8 mouse cellular contexts compared by ENCODE assay signal in genomic region chr11:40754664-40755107, GRCm38 (mm10). TPM values are rescaled to one million over a fixed set of nuclear protein-coding genes. Genes with fewer than 3 reads are reported as not detected.
DNase-seq lines count a peak whose midpoint lies in the region; ATAC-seq and TF ChIP-seq lines count a peak whose summit lies in the region.

No protein-coding gene starts in this region.

- H3K36me3 ChIP-seq in thymus, adult 2 months (ENCODE audit: control insufficient read depth, insufficient read depth, low read length) = peaks cover 22% of the 10 kb centered on the region
- H3K36me3 ChIP-seq in embryonic facial prominence, embryonic 10.5 days (replicated peaks) = peaks cover 11% of the 10 kb centered on the region
- no peaks in the 10 kb centered on the region for H3K36me3 ChIP-seq in midbrain, embryonic 16.5 days (ENCODE audit: control insufficient read depth, insufficient read depth, low read length)

- peak overlapping the region; percentile 93 for H3K4me3 ChIP-seq in thymus, adult 2 months (ENCODE audit: control insufficient read depth, insufficient read depth, low read length)
- H3K4me3 ChIP-seq in embryonic facial prominence, embryonic 10.5 days = peak overlapping the region; percentile 87
- peak overlapping the region; percentile 89 for H3K4me3 ChIP-seq in midbrain, embryonic 16.5 days (ENCODE audit: low read depth, low read length)

- WGBS in thymus, adult 2 months = 1% methylated on average over 19 of the region's 19 CpGs
- WGBS in embryonic facial prominence, embryonic 10.5 days = 4% methylated on average over 19 of the region's 19 CpGs
- WGBS in midbrain, embryonic 16.5 days = 2% methylated on average over 19 of the region's 19 CpGs

- ATAC-seq in inflammation-experienced regulatory T-cells, adult 6 months = peak; percentile 53
- no peak; the same call in none of the 2 replicates for ATAC-seq in midbrain, embryonic 16.5 days

- no peak for TF ChIP-seq POLR2A in thymus, adult 2 months (IDR thresholded peaks at IDR 0.05; ENCODE audit: control insufficient read depth, extremely low read depth, insufficient read depth, low read length, poor library complexity)

- H3K27ac ChIP-seq in thymus, adult 2 months (ENCODE audit: control insufficient read depth, insufficient read depth, low read length) = peak overlapping the region; percentile 24
- H3K27ac ChIP-seq in embryonic facial prominence, embryonic 10.5 days (replicated peaks) = peak overlapping the region; percentile 91
- H3K27ac ChIP-seq in midbrain, embryonic 16.5 days (ENCODE audit: low read length) = peak overlapping the region; percentile 61

- H3K9ac ChIP-seq in midbrain, embryonic 16.5 days (ENCODE audit: low read depth, low read length) = peak overlapping the region; percentile 89

- H3K27me3 ChIP-seq in thymus, adult 2 months (ENCODE audit: control insufficient read depth, insufficient read depth, low read length) = no peaks in the 10 kb centered on the region
- no peaks in the 10 kb centered on the region for H3K27me3 ChIP-seq in embryonic facial prominence, embryonic 10.5 days (replicated peaks; ENCODE audit: low read depth, poor library complexity, severe bottlenecking)
- H3K27me3 ChIP-seq in midbrain, embryonic 16.5 days (ENCODE audit: control insufficient read depth, insufficient read depth, low read depth, low read length) = no peaks in the 10 kb centered on the region

- TF ChIP-seq CTCF in thymus, adult 2 months (IDR thresholded peaks at IDR 0.05; ENCODE audit: borderline replicate concordance, control insufficient read depth, extremely low read depth, insufficient read depth, low read length, poor library complexity) = no peak

- no peak for DNase-seq in thymus, adult 2 months
- DNase-seq in thymus, postnatal 4 days = no peak
- DNase-seq in embryonic facial prominence, embryonic 10.5 days (ENCODE audit: low spot score) = no peak
- no peak for DNase-seq in urinary bladder, postnatal 14 days (ENCODE audit: low spot score)
- no peak for DNase-seq in cerebellum, adult 9-11 months
- no peak for DNase-seq in kidney, postnatal 10 days

- no peaks in the 10 kb centered on the region for H3K9me3 ChIP-seq in embryonic facial prominence, embryonic 10.5 days
- no peaks in the 10 kb centered on the region for H3K9me3 ChIP-seq in midbrain, embryonic 16.5 days (replicated peaks; ENCODE audit: control insufficient read depth, low read length, poor library complexity, severe bottlenecking)

- no peaks in the 10 kb centered on the region for H3K4me1 ChIP-seq in thymus, adult 2 months (replicated peaks; ENCODE audit: control insufficient read depth, insufficient read depth, low read length)
- peaks cover 20% of the 10 kb centered on the region for H3K4me1 ChIP-seq in embryonic facial prominence, embryonic 10.5 days
- H3K4me1 ChIP-seq in midbrain, embryonic 16.5 days (ENCODE audit: control insufficient read depth, insufficient read depth, low read length) = peaks cover 11% of the 10 kb centered on the region; the same call in 1 of the 2 replicates

- H3K4me2 ChIP-seq in midbrain, embryonic 16.5 days (ENCODE audit: low read length) = peak overlapping the region; percentile 89

RNA-seq across cellular contexts. Expression of gene Ccng1, which starts 0.4 kb away (rescaled TPM):
- polyA plus RNA-seq in thymus, adult 2 months (2012; rRNA removed) = 16.2 and 19.8 TPM in 2 replicates
- polyA plus RNA-seq in embryonic facial prominence, embryonic 10.5 days (2016; fragmentation: Nextera tagmentation; extraction: Ambion mirVana) = 31.2 and 31.5 TPM in 2 replicates
- 100 to 1,000 TPM in 1 of 3 experiments, 10 to 100 TPM in 2; 54.7 to 149 (median 61.1) TPM for polyA plus RNA-seq in inflammation-experienced regulatory T-cells, adult 6 months (2017; shearing (Covaris generic))
- 39.2 and 39.8 TPM in 2 replicates for polyA plus RNA-seq in midbrain, embryonic 16.5 days (2015; fragmentation: Nextera tagmentation; extraction: Ambion mirVana)

RNA-seq across cellular contexts. Expression of gene Nudcd2, which starts 21.2 kb away (rescaled TPM):
- polyA plus RNA-seq in thymus, adult 2 months (2012; rRNA removed) = 20.0 and 21.5 TPM in 2 replicates
- 222 and 227 TPM in 2 replicates for polyA plus RNA-seq in embryonic facial prominence, embryonic 10.5 days (2016; fragmentation: Nextera tagmentation; extraction: Ambion mirVana)
- 10 to 100 TPM; 39.3 to 75.1 (median 40.0) TPM for polyA plus RNA-seq in inflammation-experienced regulatory T-cells, adult 6 months (2017; shearing (Covaris generic))
- polyA plus RNA-seq in midbrain, embryonic 16.5 days (2015; fragmentation: Nextera tagmentation; extraction: Ambion mirVana) = 49.3 and 55.0 TPM in 2 replicates

RNA-seq across cellular contexts. Expression of gene Hmmr, which starts 21.5 kb away (rescaled TPM):
- 18.4 and 20.2 TPM in 2 replicates for polyA plus RNA-seq in thymus, adult 2 months (2012; rRNA removed)
- polyA plus RNA-seq in embryonic facial prominence, embryonic 10.5 days (2016; fragmentation: Nextera tagmentation; extraction: Ambion mirVana) = 59.2 and 59.4 TPM in 2 replicates
- polyA plus RNA-seq in inflammation-experienced regulatory T-cells, adult 6 months (2017; shearing (Covaris generic)) = 10 to 100 TPM in 1 of 3 experiments, 1 to 10 TPM in 2; 2.8 to 46.9 (median 4.5) TPM
- 3.6 and 4.8 TPM in 2 replicates for polyA plus RNA-seq in midbrain, embryonic 16.5 days (2015; fragmentation: Nextera tagmentation; extraction: Ambion mirVana)

RNA-seq across cellular contexts. Expression of gene Mat2b, which starts 59.7 kb away (rescaled TPM):
- 49.5 and 51.9 TPM in 2 replicates for polyA plus RNA-seq in thymus, adult 2 months (2012; rRNA removed)
- polyA plus RNA-seq in embryonic facial prominence, embryonic 10.5 days (2016; fragmentation: Nextera tagmentation; extraction: Ambion mirVana) = 96.0 and 106 TPM in 2 replicates
- polyA plus RNA-seq in inflammation-experienced regulatory T-cells, adult 6 months (2017; shearing (Covaris generic)) = 100 to 1,000 TPM; 222 to 245 (median 230) TPM
- 58.7 and 61.5 TPM in 2 replicates for polyA plus RNA-seq in midbrain, embryonic 16.5 days (2015; fragmentation: Nextera tagmentation; extraction: Ambion mirVana)

Comparison
In these comparisons a context has a peak if more than half of its experiments do, and no peak if none do; other contexts are left out.
1. H3K27ac ChIP-seq: peak in every context shown above with its lines; median percentile 91 in embryonic facial prominence, embryonic 10.5 days; 61 in midbrain, embryonic 16.5 days; 24 in thymus, adult 2 months.